Mouse (Mus musculus): ENCODE results near the gene Sox6. TPM values are rescaled to one million over a fixed set of nuclear protein-coding genes. Genes with fewer than 3 reads are reported as not detected.

The Sox6 gene
- polyA plus RNA-seq, 1 experiment from 2014 or later, result 25.5 TPM

DNA sequence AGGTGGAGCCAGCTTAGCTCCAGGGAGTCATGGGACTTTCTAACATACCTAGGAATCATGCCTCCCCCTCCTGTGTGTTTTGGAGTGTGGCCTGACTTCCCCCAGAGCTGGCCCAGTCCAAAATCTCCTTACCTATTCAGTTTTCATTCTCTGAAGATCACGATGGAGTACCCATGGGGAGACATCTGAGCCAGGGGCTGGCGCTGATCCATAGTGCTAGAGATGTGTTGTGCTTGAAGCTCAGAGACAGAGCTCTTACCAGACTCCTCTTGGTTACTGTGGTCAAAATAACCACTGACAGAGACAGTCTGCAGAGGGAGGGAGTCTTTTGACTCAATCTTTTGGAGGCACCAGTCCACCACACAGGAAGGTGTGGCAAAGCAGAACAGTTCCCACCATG lies 575.2 kb downstream of the Sox6 start:
- Histone ChIP-seq H3K9me3 (peaks cover 5% of the 10 kb centered on the region; the same call in 1 of the 2 replicates), H3K4me3 (no peak overlapping the region), H3K27me3 (replicated peaks; ENCODE audit: low read depth, poor library complexity, severe bottlenecking) (0 out of 2 replicates have a peak, but pooled peaks cover 5% of the 10 kb centered on the region), H3K36me3 (replicated peaks) (0 out of 2 replicates have a peak, but pooled peaks cover 2% of the 10 kb centered on the region), H3K27ac (replicated peaks) (no peak overlapping the region), H3K4me1 (no peaks in the 10 kb centered on the region)
- WGBS, result 94% methylated on average over 2 of the region's 2 CpGs
- DNase-seq (ENCODE audit: low spot score), result no peak

DNA sequence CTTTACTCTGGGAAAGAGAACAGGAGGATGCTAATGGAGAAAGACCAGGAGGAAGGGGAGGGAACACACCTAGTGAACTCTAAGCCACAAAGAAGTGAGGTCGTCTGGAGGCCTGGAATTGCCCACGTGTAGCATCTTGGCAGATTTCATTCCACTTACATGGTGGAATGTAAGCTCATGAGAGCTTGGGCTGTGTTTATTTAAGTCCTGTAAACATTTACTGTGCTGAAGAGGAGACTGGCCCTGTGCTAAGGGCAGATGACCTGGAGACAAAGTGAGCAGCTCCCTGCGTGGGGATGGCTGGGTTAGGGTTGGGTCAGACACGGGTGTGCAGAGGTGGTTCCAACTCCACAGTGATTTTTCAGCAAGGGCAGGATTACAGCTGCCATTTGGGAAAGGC lies 576.3 kb downstream of the Sox6 start:
- no peaks in the 10 kb centered on the region for H3K4me1 ChIP-seq
- peaks cover 9% of the 10 kb centered on the region for H3K27me3 ChIP-seq (replicated peaks; ENCODE audit: low read depth, poor library complexity, severe bottlenecking)
- H3K36me3 ChIP-seq (replicated peaks), result 0 out of 2 replicates have a peak, but pooled peaks cover 2% of the 10 kb centered on the region
- no peak overlapping the region for H3K4me3 ChIP-seq
- DNase-seq (ENCODE audit: low spot score), result no peak
- peaks cover 5% of the 10 kb centered on the region; the same call in 1 of the 2 replicates for H3K9me3 ChIP-seq
- H3K27ac ChIP-seq (replicated peaks), result no peak overlapping the region
- WGBS, result 56% methylated on average over 4 of the region's 4 CpGs

DNA sequence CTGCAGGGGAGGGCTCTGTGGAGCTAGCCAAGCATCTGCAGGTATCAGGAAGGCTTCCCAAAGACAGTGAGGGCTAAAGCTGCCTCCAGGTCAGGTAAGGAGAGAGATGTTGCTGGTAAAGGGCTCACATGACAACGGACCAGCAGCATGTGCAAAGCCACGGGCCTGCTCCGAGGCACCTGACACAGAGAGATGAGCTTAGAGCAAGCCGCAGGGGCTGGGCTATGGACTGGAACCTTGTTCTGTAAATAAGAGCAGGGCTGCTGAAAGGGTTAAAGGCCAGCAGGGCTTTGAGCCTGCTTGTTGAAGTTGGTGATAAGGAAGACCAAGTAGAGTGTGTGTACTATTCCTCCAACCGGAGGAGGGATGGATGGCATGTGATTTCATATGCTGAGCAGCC lies 583.6 kb downstream of the Sox6 start:
- no peak for DNase-seq (ENCODE audit: low spot score)
- Histone ChIP-seq H3K27ac (replicated peaks) (no peak overlapping the region), H3K27me3 (replicated peaks; ENCODE audit: low read depth, poor library complexity, severe bottlenecking) (peaks cover 61% of the 10 kb centered on the region), H3K4me3 (no peak overlapping the region), H3K4me1 (peaks cover 30% of the 10 kb centered on the region), H3K36me3 (replicated peaks) (no peaks in the 10 kb centered on the region), H3K9me3 (no peaks in the 10 kb centered on the region)
- 88% methylated on average over 5 of the region's 5 CpGs for WGBS

DNA sequence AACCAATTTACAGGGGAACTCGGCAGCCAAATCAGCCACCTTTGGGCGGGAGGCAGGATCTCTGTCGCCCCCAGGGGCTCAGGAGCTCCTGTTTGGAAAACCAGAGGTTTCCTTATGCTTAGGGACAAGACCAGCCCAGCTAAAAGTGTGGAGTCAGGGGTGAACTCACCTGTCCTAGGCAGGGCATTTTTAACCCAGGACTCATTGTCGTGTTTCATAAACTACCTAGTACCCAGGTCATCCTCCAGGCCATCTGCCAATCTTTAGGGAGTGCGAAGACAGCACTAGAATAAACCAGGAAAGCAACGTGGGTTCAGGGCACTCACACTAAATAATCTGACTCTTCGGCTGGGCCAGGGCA lies 584.9 kb downstream of the Sox6 start:
- WGBS, result 39% methylated on average over 7 of the region's 7 CpGs
- Histone ChIP-seq H3K4me1 (peaks cover 32% of the 10 kb centered on the region), H3K36me3 (replicated peaks) (no peaks in the 10 kb centered on the region), H3K4me3 (peak overlapping the region; percentile 37), H3K27ac (replicated peaks) (peak overlapping the region; percentile 70), H3K27me3 (replicated peaks; ENCODE audit: low read depth, poor library complexity, severe bottlenecking) (peaks cover 64% of the 10 kb centered on the region), H3K9me3 (no peaks in the 10 kb centered on the region)
- no peak for DNase-seq (ENCODE audit: low spot score)

DNA sequence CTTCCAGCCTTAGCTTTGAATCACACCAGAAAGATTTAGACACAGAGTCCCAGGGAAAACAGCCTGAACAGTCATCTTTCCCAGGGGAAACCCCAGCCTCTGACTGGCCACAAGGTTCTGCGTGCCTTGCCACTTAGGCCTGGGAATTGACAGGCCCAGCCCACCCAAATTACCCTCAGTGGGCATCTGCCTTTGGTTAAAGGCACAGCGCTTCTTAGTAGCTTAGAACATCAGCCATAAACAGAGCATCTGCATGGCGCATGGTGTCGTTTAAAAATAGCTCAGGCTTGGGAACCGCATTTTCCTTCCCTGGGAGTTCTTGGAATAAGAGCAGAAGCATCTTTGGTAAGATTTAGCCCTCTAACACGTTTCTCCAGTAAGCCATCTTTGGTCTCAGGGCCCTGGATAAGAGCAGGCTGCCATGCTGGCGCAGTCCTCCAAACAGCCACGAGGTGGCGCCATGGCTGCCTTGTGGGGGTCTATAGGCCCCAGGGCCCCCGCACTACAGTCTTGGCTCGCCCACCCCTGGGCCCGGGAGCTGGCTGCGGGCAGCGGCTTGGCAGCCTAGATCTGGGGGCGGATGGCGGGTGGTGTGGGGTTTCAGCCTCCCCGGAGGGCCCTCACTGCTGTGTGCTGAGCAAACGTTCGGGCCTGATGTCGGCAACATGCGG lies 585.4 kb downstream of the Sox6 start:
- Histone ChIP-seq H3K9me3 (no peaks in the 10 kb centered on the region), H3K27ac (replicated peaks) (peak overlapping the region; percentile 70), H3K4me1 (peaks cover 32% of the 10 kb centered on the region), H3K36me3 (replicated peaks) (no peaks in the 10 kb centered on the region), H3K27me3 (replicated peaks; ENCODE audit: low read depth, poor library complexity, severe bottlenecking) (peaks cover 65% of the 10 kb centered on the region), H3K4me3 (peak overlapping the region; percentile 37)
- 15% methylated on average over 21 of the region's 21 CpGs for WGBS
- DNase-seq (ENCODE audit: low spot score), result peak; percentile 92

DNA sequence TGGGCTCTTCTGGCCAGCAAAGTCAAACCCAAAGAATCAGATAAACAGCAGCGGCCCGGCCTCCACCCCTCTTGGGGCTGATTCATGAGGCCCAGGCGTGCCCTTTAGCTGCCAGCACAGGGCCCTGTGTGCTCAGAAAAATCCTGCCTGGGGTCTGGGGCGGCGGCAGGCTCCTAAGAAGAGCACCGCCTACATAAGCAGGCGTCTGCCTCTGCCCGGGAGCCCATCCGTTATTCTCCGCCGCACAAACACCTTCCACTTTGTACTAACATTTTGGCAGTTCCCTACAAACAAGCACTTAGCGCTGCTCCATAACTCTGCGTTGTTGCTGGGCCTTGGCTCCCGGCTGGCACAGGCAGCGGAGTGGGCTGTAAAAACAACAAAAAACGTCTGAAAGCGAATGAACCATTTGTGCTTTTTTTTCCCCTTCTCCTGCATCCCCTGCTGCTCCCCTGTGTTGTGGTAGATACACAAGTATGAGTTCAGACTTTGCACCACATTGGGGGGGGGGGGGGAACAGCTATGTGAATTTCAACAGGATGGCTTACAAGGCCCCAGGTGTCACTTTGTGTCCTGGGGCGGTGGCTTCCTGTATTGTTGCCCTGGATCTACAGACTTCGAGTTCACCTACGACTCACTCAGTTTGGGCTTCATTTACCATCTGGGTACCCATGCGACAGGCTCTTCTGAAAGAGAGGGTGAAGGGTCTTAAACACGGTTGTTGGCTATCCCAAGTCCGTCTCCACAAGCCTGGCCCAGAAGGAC lies 588.0 kb downstream of the Sox6 start:
- no peak for DNase-seq (ENCODE audit: low spot score)
- WGBS, result 53% methylated on average over 23 of the region's 23 CpGs
- Histone ChIP-seq H3K4me3 (no peak overlapping the region), H3K36me3 (replicated peaks) (no peaks in the 10 kb centered on the region), H3K4me1 (peaks cover 43% of the 10 kb centered on the region), H3K27me3 (replicated peaks; ENCODE audit: low read depth, poor library complexity, severe bottlenecking) (peaks cover 52% of the 10 kb centered on the region), H3K9me3 (no peaks in the 10 kb centered on the region), H3K27ac (replicated peaks) (peak overlapping the region; percentile 35; the same call in 1 of the 2 replicates)

DNA sequence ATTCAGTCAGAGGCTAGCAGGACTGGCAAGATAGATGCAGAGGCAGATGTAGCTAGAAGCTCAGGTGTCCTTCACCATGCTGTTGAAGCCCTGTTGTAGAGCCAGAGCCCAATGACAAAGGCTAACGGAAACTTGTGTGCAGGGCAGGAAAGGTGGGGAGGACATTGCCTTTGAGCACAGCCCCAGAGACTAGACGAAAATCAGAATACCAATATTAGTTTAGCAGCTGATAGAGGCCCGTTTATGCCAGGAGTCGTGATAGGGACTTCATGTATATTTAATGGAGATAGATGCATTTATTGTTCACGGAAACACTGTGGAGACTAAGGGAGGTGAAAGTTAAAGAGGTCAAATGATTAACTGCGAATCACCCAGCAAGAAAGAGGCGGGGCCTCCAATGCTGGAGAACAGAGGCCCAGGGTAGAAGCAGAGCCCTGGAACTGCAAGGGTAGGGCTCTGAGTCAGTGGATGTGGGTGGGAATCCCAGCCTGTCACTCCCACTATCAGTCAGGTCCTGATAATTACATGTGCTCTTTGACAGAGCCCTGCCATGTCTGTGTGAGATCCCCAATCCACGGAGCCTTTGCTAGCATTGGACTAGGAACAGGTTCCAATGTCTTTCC lies 590.1 kb downstream of the Sox6 start:
- H3K9me3 ChIP-seq, result no peaks in the 10 kb centered on the region
- H3K27me3 ChIP-seq (replicated peaks; ENCODE audit: low read depth, poor library complexity, severe bottlenecking), result peaks cover 34% of the 10 kb centered on the region
- WGBS, result 84% methylated on average over 8 of the region's 8 CpGs
- no peak overlapping the region for H3K4me3 ChIP-seq
- no peaks in the 10 kb centered on the region for H3K36me3 ChIP-seq (replicated peaks)
- DNase-seq (ENCODE audit: low spot score), result no peak
- 0 out of 2 replicates have a peak overlapping the region, but pooled peaks have one; percentile 22 for H3K27ac ChIP-seq (replicated peaks)
- H3K4me1 ChIP-seq, result peaks cover 36% of the 10 kb centered on the region

DNA sequence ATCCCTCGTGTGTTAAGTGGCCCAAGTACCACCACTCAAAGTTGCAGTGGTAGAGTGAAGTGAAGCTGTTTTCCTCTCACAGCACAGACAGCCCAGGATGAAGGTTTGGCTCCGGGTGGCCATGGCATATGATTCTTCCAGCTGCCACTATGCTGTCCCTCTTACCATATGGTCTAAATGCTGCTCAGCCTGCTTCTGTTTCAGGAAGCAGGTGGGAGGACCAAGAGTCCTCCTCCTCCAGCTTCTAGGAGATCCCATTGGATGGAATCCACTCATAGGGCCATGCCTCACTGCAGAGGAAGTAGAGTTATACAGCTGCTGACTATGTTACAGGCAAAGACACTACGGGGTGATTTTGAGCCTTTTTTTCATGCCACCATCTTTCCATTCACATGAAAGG lies 591.5 kb downstream of the Sox6 start:
- H3K36me3 ChIP-seq (replicated peaks), result no peaks in the 10 kb centered on the region
- peaks cover 22% of the 10 kb centered on the region for H3K4me1 ChIP-seq
- no peak overlapping the region for H3K27ac ChIP-seq (replicated peaks)
- no peak for DNase-seq (ENCODE audit: low spot score)
- peaks cover 29% of the 10 kb centered on the region for H3K27me3 ChIP-seq (replicated peaks; ENCODE audit: low read depth, poor library complexity, severe bottlenecking)
- WGBS, result 65% methylated on average over 3 of the region's 3 CpGs
- no peak overlapping the region for H3K4me3 ChIP-seq
- H3K9me3 ChIP-seq, result no peaks in the 10 kb centered on the region

DNA sequence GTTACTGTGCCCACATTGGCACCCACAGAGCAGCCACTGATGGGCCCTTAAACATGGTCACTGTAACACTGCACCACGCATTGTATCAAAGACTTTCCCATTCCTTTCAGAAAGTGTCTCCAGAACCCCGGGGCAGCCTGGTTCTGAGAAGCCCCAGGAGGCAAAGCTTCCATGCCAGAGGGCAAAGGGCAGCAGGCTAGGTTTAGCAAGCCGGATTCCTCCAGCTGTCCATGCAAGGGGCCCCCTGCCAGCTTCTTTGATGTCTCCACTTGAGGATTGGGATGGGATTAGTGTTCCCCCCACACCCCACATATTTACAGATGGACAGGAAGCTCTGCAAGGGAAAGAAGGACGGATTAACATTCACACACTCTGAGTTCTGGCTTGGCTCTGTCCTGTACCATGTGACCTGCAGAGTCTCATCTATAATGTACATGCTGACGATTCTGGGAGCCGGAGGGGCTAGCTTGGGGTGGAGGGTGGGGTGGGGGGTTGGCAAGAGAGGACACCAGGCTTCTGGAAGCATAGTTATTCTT lies 592.0 kb downstream of the Sox6 start:
- Histone ChIP-seq H3K36me3 (replicated peaks) (no peaks in the 10 kb centered on the region), H3K4me3 (no peak overlapping the region), H3K27me3 (replicated peaks; ENCODE audit: low read depth, poor library complexity, severe bottlenecking) (peaks cover 24% of the 10 kb centered on the region), H3K27ac (replicated peaks) (no peak overlapping the region), H3K9me3 (no peaks in the 10 kb centered on the region), H3K4me1 (peaks cover 21% of the 10 kb centered on the region)
- DNase-seq (ENCODE audit: low spot score), result peak; percentile 28
- WGBS, result 21% methylated on average over 6 of the region's 6 CpGs

DNA sequence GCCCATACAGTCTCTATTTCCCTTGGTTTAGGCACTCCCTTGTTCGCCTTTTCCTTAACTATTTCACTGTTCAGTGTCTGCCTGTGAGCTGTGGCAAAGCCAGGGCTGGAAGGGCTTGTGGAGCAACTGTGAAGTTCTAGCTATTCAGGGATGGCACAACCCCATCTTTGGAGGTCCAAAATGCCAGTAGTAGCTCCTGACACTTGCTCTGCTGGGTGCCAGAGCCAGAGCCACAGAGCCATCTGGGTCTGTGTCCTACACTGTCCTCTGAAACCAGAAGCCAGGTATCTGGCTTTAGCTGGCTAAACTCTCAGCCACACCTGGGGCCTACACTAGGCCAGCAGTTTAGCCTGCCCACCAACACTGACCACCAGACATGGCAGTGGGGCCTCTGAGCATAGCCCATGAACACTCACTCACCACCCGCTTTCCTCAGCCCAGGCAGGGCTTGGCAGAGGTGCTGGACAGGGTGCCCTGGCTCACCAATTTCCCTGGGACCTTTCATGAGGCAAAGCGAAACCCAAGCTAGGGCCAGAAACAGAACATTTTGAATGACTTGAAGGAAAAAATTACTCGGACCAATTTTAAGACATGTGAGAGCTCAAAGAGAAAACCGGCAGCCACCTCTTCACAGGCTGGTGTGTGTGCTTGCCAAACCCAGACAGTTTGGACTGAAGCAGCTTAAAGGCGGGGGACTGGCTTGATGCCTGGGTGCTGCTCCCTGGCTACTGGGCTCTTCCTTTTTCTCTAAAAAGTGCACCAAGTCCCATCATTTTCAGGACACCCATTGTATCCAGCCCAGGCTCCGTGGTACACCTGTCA lies 612.2 kb downstream of the Sox6 start:
- DNase-seq (ENCODE audit: low spot score), result no peak
- H3K9me3 ChIP-seq, result no peaks in the 10 kb centered on the region
- 84% methylated on average over 7 of the region's 7 CpGs for WGBS
- no peak overlapping the region for H3K4me3 ChIP-seq
- no peaks in the 10 kb centered on the region; the same call in none of the 2 replicates for H3K27me3 ChIP-seq (replicated peaks; ENCODE audit: low read depth, poor library complexity, severe bottlenecking)
- H3K27ac ChIP-seq (replicated peaks), result 0 out of 2 replicates have a peak overlapping the region, but pooled peaks have one; percentile 3
- H3K36me3 ChIP-seq (replicated peaks), result no peaks in the 10 kb centered on the region
- H3K4me1 ChIP-seq, result peaks cover 15% of the 10 kb centered on the region

DNA sequence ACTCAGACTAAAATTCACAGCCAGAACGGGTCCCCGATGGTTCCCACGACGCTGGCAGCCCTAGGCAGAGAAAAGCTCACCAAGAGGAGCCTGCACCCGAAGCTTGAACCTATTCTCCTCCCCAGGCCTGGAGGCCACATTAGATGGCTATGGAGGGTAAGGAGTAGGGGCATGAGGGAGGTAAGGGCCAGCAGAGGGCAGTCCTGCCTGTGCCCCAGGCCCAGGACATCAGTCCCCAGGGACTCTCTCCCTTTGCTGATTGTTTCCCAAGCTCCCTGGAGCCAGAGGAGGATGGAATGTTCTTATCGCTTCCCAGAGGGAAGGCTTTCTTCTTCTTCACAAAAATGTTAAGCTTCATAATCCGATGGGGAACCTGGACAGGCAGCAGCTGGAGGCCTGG lies 615.8 kb downstream of the Sox6 start:
- peaks cover 23% of the 10 kb centered on the region for H3K4me1 ChIP-seq
- peaks cover 7% of the 10 kb centered on the region; the same call in 1 of the 2 replicates for H3K27me3 ChIP-seq (replicated peaks; ENCODE audit: low read depth, poor library complexity, severe bottlenecking)
- no peak for DNase-seq (ENCODE audit: low spot score)
- no peaks in the 10 kb centered on the region for H3K9me3 ChIP-seq
- 68% methylated on average over 7 of the region's 7 CpGs for WGBS
- H3K36me3 ChIP-seq (replicated peaks), result no peaks in the 10 kb centered on the region
- no peak overlapping the region for H3K27ac ChIP-seq (replicated peaks)
- no peak overlapping the region for H3K4me3 ChIP-seq

DNA sequence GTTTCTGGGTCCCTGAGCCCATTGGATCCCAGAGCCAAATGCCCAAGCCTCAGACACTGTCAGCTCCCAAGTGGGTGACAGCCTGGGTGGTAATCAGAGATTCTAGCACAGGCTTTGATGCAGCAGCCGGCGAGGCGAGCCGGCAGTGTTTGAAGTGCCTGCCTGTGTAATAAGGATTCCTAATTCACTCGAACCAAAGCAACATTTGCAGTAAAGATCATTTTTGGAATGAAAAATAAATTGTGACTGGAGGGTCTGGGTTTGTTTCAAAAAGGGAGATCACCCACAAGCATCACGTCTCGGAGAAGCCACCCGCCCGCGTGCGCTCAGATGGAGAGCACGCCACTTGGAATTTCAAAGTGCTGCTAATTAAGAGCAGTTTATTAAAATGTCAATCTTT lies 617.6 kb downstream of the Sox6 start:
- DNase-seq (ENCODE audit: low spot score), result no peak
- H3K27me3 ChIP-seq (replicated peaks; ENCODE audit: low read depth, poor library complexity, severe bottlenecking), result peaks cover 12% of the 10 kb centered on the region
- H3K4me3 ChIP-seq, result no peak overlapping the region
- H3K9me3 ChIP-seq, result no peaks in the 10 kb centered on the region
- WGBS, result 57% methylated on average over 12 of the region's 12 CpGs
- H3K27ac ChIP-seq (replicated peaks), result no peak overlapping the region
- no peaks in the 10 kb centered on the region for H3K36me3 ChIP-seq (replicated peaks)
- H3K4me1 ChIP-seq, result peaks cover 30% of the 10 kb centered on the region
